Mouse (Mus musculus) MEL (cell line): Measurements from ENCODE around the gene Hikeshi. TPM values are rescaled to one million over a fixed set of nuclear protein-coding genes. Genes with fewer than 3 reads are reported as not detected.

Source experiments
- DNase-seq: peaks from one replicate; pipeline ENCODE4 v3.0.0; 2011; ENCODE audit warnings: low read depth, low spot score
- H3K27ac ChIP-seq: 2 replicates; pipeline ENCODE4 v1.5.1; 2012; ENCODE audit warnings: low read depth, mild to moderate bottlenecking, control low read depth, low read length, moderate library complexity; ENCODE audit not compliant: control insufficient read depth
- H3K27me3 ChIP-seq, 2 experiments: fragments of 150-350 bp in 1 of 2; sonication (generic) in 1 of 2; 2 replicates each; pipeline ENCODE4 v1.6.1; 2012; ENCODE audit warnings: low read length in 2 of 2, mild to moderate bottlenecking in 2 of 2, improper control_type of control experiment in 1 of 2, moderate library complexity in 1 of 2; ENCODE audit not compliant: insufficient read depth in 2 of 2, control insufficient read depth in 1 of 2
- H3K36me3 ChIP-seq, 2 experiments: 2 replicates each; pipeline ENCODE4 v1.6.1; 2012 to 2014; ENCODE audit warnings: low read length in 2 of 2, improper control_type of control experiment in 1 of 2, inconsistent platforms in 1 of 2, mild to moderate bottlenecking in 1 of 2; ENCODE audit not compliant: insufficient read depth in 2 of 2, control insufficient read depth in 1 of 2
- H3K4me1 ChIP-seq, 2 experiments: fragments of 150-350 bp in 1 of 2; sonication (generic) in 1 of 2; 2 replicates each; pipeline ENCODE4 v1.6.1; 2012; ENCODE audit warnings: low read length in 2 of 2, improper control_type of control experiment in 1 of 2, mild to moderate bottlenecking in 1 of 2; ENCODE audit not compliant: insufficient read depth in 2 of 2, control insufficient read depth in 1 of 2
- H3K4me3 ChIP-seq, 2 experiments: fragments of 150-350 bp in 1 of 2; sonication (generic) in 1 of 2; 2 replicates each; pipeline ENCODE4 v1.5.1; 2012; ENCODE audit warnings: low read depth in 2 of 2, low read length in 2 of 2, mild to moderate bottlenecking in 2 of 2, moderate library complexity in 2 of 2, control low read depth in 1 of 2, improper control_type of control experiment in 1 of 2; ENCODE audit not compliant: control insufficient read depth in 1 of 2, insufficient read depth in 1 of 2
- H3K79me2 ChIP-seq: 2 replicates; pipeline ENCODE4 v1.6.1; 2012; ENCODE audit warnings: mild to moderate bottlenecking, low read length, moderate library complexity; ENCODE audit not compliant: control insufficient read depth, poor library complexity, insufficient read depth
- H3K9ac ChIP-seq: 2 replicates; pipeline ENCODE4 v1.6.1; 2012; ENCODE audit warnings: low read depth, mild to moderate bottlenecking, control low read depth, low read length, moderate library complexity; ENCODE audit not compliant: control insufficient read depth, poor library complexity, severe bottlenecking
- H3K9me3 ChIP-seq: fragments of 150-350 bp; sonication (generic); replicated peaks from 2 replicates; pipeline ENCODE4 v1.6.1; 2012; ENCODE audit warnings: mild to moderate bottlenecking, low read length, improper control_type of control experiment, moderate library complexity; ENCODE audit not compliant: insufficient read depth
- BHLHE40 ChIP-seq: IDR thresholded peaks from 2 replicates; pipeline ENCODE4 v1.6.1; 2012; ENCODE audit warnings: low read depth, mild to moderate bottlenecking, inconsistent platforms, low read length, improper control_type of control experiment, borderline replicate concordance
- CHD1 ChIP-seq: IDR thresholded peaks from 2 replicates; pipeline ENCODE4 v1.6.1; 2012; ENCODE audit warnings: low read depth, mild to moderate bottlenecking, inconsistent platforms, low read length, improper control_type of control experiment
- CHD2 ChIP-seq: IDR thresholded peaks from 2 replicates; pipeline ENCODE4 v1.6.1; 2011; ENCODE audit warnings: low read length, improper control_type of control experiment
- CTCF ChIP-seq, 3 experiments: IDR thresholded peaks in 2 of 3; conservative IDR thresholded peaks in 1 of 3; 2 replicates each; pipeline ENCODE4 v1.5.1; 2011 to 2012; ENCODE audit warnings: low read length in 3 of 3, low read depth in 2 of 3, mild to moderate bottlenecking in 2 of 3, improper control_type of control experiment in 1 of 3, inconsistent platforms in 1 of 3, mixed read lengths in 1 of 3, moderate library complexity in 1 of 3; ENCODE audit not compliant: control insufficient read depth in 1 of 3, insufficient read depth in 1 of 3, poor library complexity in 1 of 3, severe bottlenecking in 1 of 3
- E2F4 ChIP-seq: IDR thresholded peaks from 2 replicates; pipeline ENCODE4 v1.6.1; 2011; ENCODE audit warnings: low read depth, low read length, improper control_type of control experiment, borderline replicate concordance
- ETS1 ChIP-seq: IDR thresholded peaks from 2 replicates; pipeline ENCODE4 v1.6.1; 2012; ENCODE audit warnings: low read depth, mild to moderate bottlenecking, inconsistent platforms, low read length, improper control_type of control experiment, moderate library complexity
- GABPA ChIP-seq: IDR thresholded peaks from 2 replicates; pipeline ENCODE4 v1.6.1; 2012; ENCODE audit warnings: low read depth, mild to moderate bottlenecking, inconsistent platforms, low read length, improper control_type of control experiment, moderate library complexity
- MYC ChIP-seq: IDR thresholded peaks from 2 replicates; pipeline ENCODE4 v1.6.1; 2011; ENCODE audit warnings: low read depth, mild to moderate bottlenecking, low read length, improper control_type of control experiment, moderate library complexity
- NRF1 ChIP-seq: IDR thresholded peaks from 2 replicates; pipeline ENCODE4 v1.6.1; 2014; ENCODE audit warnings: low read depth, mild to moderate bottlenecking, inconsistent platforms, low read length, improper control_type of control experiment, moderate library complexity; ENCODE audit not compliant: poor library complexity, insufficient read depth, severe bottlenecking
- POLR2A ChIP-seq, 2 experiments: IDR thresholded peaks; 2 replicates each; pipeline ENCODE4 v1.6.1; 2011 to 2012; ENCODE audit warnings: low read length in 2 of 2, mild to moderate bottlenecking in 2 of 2, control low read depth in 1 of 2, improper control_type of control experiment in 1 of 2, low read depth in 1 of 2, moderate library complexity in 1 of 2; ENCODE audit not compliant: control insufficient read depth in 1 of 2, insufficient read depth in 1 of 2, poor library complexity in 1 of 2
- POLR2AphosphoS2 ChIP-seq: IDR thresholded peaks from 2 replicates; pipeline ENCODE4 v1.6.1; 2011; ENCODE audit warnings: low read length, improper control_type of control experiment
- POLR2AphosphoS5 ChIP-seq: IDR thresholded peaks from 2 replicates; pipeline ENCODE4 v1.6.1; 2012; ENCODE audit warnings: low read depth, borderline replicate concordance, mild to moderate bottlenecking, inconsistent platforms, low read length, moderate library complexity, mixed read lengths
- RAD21 ChIP-seq: IDR thresholded peaks from 2 replicates; pipeline ENCODE4 v1.6.1; 2011; ENCODE audit warnings: mild to moderate bottlenecking, low read depth, low read length, improper control_type of control experiment
- RCOR1 ChIP-seq: IDR thresholded peaks from 2 replicates; pipeline ENCODE4 v1.6.1; 2012; ENCODE audit warnings: low read depth, mild to moderate bottlenecking, inconsistent platforms, low read length, improper control_type of control experiment
- SIN3A ChIP-seq: IDR thresholded peaks from 2 replicates; pipeline ENCODE4 v1.6.1; 2012; ENCODE audit warnings: low read length, improper control_type of control experiment, inconsistent platforms
- TAL1 ChIP-seq: IDR thresholded peaks from 2 replicates; pipeline ENCODE4 v1.6.1; 2012; ENCODE audit warnings: mild to moderate bottlenecking, inconsistent platforms, low read length, moderate library complexity, mixed read lengths
- TBP ChIP-seq: IDR thresholded peaks from 2 replicates; pipeline ENCODE4 v1.8.0; 2011; ENCODE audit warnings: low read depth, low read length, improper control_type of control experiment
- TCF12 ChIP-seq: IDR thresholded peaks from 2 replicates; pipeline ENCODE4 v1.6.1; 2014; ENCODE audit warnings: low read depth, mild to moderate bottlenecking, inconsistent platforms, low read length, improper control_type of control experiment, moderate library complexity
- UBTF ChIP-seq: IDR thresholded peaks from 2 replicates; pipeline ENCODE4 v1.6.1; 2012; ENCODE audit warnings: low read depth, mild to moderate bottlenecking, inconsistent platforms, low read length, improper control_type of control experiment, moderate library complexity, borderline replicate concordance; ENCODE audit not compliant: insufficient read depth
- USF1 ChIP-seq: IDR thresholded peaks from 2 replicates; pipeline ENCODE4 v1.6.1; 2014; ENCODE audit warnings: low read depth, mild to moderate bottlenecking, inconsistent platforms, low read length, improper control_type of control experiment, moderate library complexity
- USF2 ChIP-seq, 2 experiments: IDR thresholded peaks; 2 replicates each; pipeline ENCODE4 v1.6.1; 2011 to 2012; ENCODE audit warnings: improper control_type of control experiment in 2 of 2, low read length in 2 of 2, borderline replicate concordance in 1 of 2, inconsistent platforms in 1 of 2, low read depth in 1 of 2, mild to moderate bottlenecking in 1 of 2; ENCODE audit not compliant: insufficient read depth in 1 of 2
- ZC3H11A ChIP-seq: IDR thresholded peaks from 2 replicates; pipeline ENCODE4 v1.6.1; 2012; ENCODE audit warnings: low read depth, mild to moderate bottlenecking, inconsistent platforms, low read length, improper control_type of control experiment
- ZKSCAN1 ChIP-seq: IDR thresholded peaks from 2 replicates; pipeline ENCODE4 v1.6.1; 2012; ENCODE audit warnings: low read depth, mild to moderate bottlenecking, inconsistent platforms, low read length, improper control_type of control experiment, moderate library complexity
- ZNF384 ChIP-seq: IDR thresholded peaks from 2 replicates; pipeline ENCODE4 v1.6.1; 2012; ENCODE audit warnings: low read depth, mild to moderate bottlenecking, inconsistent platforms, low read length, improper control_type of control experiment
- polyA plus RNA-seq, 2 experiments: library from polyadenylated mRNA; stranded (reverse) in 1 of 2; unstranded in 1 of 2; fragments of >175 nt in 1 of 2; fragments of >200 nt in 1 of 2; gene quantifications; 2 replicates each; pipeline versions ENCODE4 v1.2.1 to v1.2.4; 2012; ENCODE audit warnings: low replicate concordance in 2 of 2, low read depth in 1 of 2; ENCODE audit not compliant: insufficient read length in 2 of 2, insufficient read depth in 1 of 2, missing spikeins in 1 of 2
- total RNA-seq: library from RNA; depleted of rRNA; stranded (reverse); fragments of 300-350 nt; gene quantifications from 2 replicates; pipeline ENCODE4 v1.2.3, GENCODE M21; 2012

Hikeshi gene
- total and polyA plus RNA-seq, 3 experiments = 61.4 to 123 TPM; not detected in 1

DNA sequence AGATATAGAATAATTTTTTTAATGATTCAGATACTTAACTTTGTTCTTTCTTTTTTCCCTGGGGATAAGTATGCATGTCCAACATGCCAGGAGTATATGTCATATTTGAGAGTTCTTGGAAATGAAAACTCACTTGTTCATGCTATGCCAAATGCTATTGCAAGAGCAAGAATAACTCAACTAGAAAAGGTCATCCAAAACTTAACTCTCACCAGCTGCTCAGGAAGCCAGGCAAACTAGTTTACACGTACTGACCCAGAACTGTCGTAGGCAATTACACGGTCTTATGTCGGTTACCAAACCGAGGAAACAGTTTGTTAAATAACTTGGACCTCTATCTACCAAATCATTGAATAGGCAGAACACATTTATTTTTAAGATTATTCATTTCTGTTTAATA, 24.3 kb downstream of the Hikeshi start:
- Histone ChIP-seq H3K27me3 (no peaks in the 10 kb centered on the region), H3K79me2 (no peaks in the 10 kb centered on the region), H3K9me3 (no peaks in the 10 kb centered on the region), H3K27ac (no peak overlapping the region), H3K4me3 (no peak overlapping the region), H3K4me1 (no peaks in the 10 kb centered on the region), H3K9ac (no peak overlapping the region), H3K36me3 (no peaks in the 10 kb centered on the region; a peak in 1 of 4 replicates)
- no peak for DNase-seq
- TF ChIP-seq RAD21 = no peak
- TF ChIP-seq CHD2 = no peak
- TF ChIP-seq SIN3A = no peak
- TF ChIP-seq TCF12 = no peak
- TF ChIP-seq NRF1 = no peak
- no peak for TF ChIP-seq CTCF (IDR thresholded peaks at IDR 0.05 in 2 of 3, conservative IDR thresholded peaks at IDR 0.05 in 1 of 3; ENCODE audit: control insufficient read depth in 1 of 3, insufficient read depth in 1 of 3, low read depth in 2 of 3, low read length in 3 of 3, poor library complexity in 1 of 3, severe bottlenecking in 1 of 3)
- no peak for TF ChIP-seq ZC3H11A
- no peak for TF ChIP-seq UBTF
- no peak for TF ChIP-seq MYC
- TF ChIP-seq, all 39 proteins: peak for 0

DNA sequence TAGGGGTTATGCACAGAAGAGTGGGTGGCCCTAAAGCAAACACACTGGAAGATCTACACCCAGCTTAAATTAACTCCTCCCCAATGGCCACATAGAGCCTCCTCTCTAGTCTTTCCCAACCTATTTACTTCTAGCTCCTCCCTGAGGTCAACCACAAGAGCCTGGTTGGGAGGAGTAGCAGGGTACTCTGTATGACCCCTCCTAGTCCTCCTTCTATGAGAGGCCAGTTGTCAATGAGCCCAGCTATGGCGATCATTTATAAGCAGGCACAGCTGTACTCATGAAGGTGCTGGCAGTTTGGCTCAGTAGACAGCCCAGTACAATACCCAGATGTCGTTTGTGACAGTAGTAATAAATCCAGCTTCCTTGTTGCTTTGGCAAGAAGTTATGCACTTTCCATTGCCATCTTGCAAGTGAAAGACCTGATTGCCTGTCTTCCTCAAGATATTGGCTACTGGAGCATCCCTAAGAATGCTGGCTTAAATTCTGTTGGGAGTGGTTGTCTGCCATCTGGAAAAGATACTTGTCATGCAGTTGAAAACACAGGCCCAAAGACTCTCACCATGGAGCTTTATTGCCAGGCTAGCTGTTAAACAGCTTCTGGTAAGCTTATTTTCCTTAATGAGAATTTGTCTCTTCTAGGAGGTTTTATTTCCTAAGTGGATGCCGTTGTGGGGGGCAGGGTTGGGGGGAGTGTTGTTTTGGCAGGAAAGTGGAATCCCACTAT, 27.4 kb downstream of the Hikeshi start:
- Histone ChIP-seq H3K27me3 (no peaks in the 10 kb centered on the region), H3K36me3 (no peaks in the 10 kb centered on the region; a peak in 1 of 4 replicates), H3K4me3 (no peak overlapping the region), H3K27ac (no peak overlapping the region), H3K9ac (no peak overlapping the region), H3K79me2 (no peaks in the 10 kb centered on the region)
- no peak for DNase-seq
- no peak for TF ChIP-seq CTCF (IDR thresholded peaks at IDR 0.05 in 2 of 3, conservative IDR thresholded peaks at IDR 0.05 in 1 of 3; ENCODE audit: control insufficient read depth in 1 of 3, insufficient read depth in 1 of 3, low read depth in 2 of 3, low read length in 3 of 3, poor library complexity in 1 of 3, severe bottlenecking in 1 of 3)
- no peak for TF ChIP-seq USF1
- no peak for TF ChIP-seq E2F4
- TF ChIP-seq POLR2AphosphoS2 = no peak
- no peak for TF ChIP-seq UBTF
- no peak for TF ChIP-seq RCOR1
- TF ChIP-seq TBP = no peak
- TF ChIP-seq POLR2A (IDR thresholded peaks at IDR 0.05; ENCODE audit: control insufficient read depth in 1 of 2, insufficient read depth in 1 of 2, low read depth in 1 of 2, low read length in 2 of 2, poor library complexity in 1 of 2) = no peak
- TF ChIP-seq USF2 (IDR thresholded peaks at IDR 0.05; ENCODE audit: borderline replicate concordance in 1 of 2, insufficient read depth in 1 of 2, low read depth in 1 of 2, low read length in 2 of 2) = no peak
- no peak for TF ChIP-seq GABPA
- no peak for TF ChIP-seq ZKSCAN1
- no peak for TF ChIP-seq ETS1
- no peak for TF ChIP-seq TAL1
- TF ChIP-seq POLR2AphosphoS5 = no peak
- no peak for TF ChIP-seq ZNF384
- TF ChIP-seq NRF1 = no peak
- TF ChIP-seq BHLHE40 = no peak
- no peak for TF ChIP-seq CHD1
- TF ChIP-seq, all 39 proteins: peak for 0
- Histone ChIP-seq H3K9me3 (no peaks in the 10 kb centered on the region), H3K4me1 (no peaks in the 10 kb centered on the region)
